Mouse (Mus musculus) intestine, embryonic 15.5 days (tissue): ENCODE measurements around the gene Rpl39l. TPM values are rescaled to one million over a fixed set of nuclear protein-coding genes. Genes with fewer than 3 reads are reported as not detected.
"Not testable (repeated sequence)": the region's sequence is repeated elsewhere in the genome, so short reads cannot be mapped to it uniquely, and the experiment has no call there.

Source experiments
- ATAC-seq: fragments of 200-750 bp; cut with Nextera tagmentation; 2 replicates; pipeline ENCODE4 v1.8.0; 2017; ENCODE audit warnings: moderate TSS enrichment, moderate library complexity
- H3K27ac ChIP-seq: fragments of 300-500 bp; sonication (generic); 2 replicates; pipeline ENCODE4 v1.5.1; 2015; ENCODE audit warnings: mild to moderate bottlenecking, inconsistent platforms
- H3K27me3 ChIP-seq: fragments of 300-500 bp; sonication (generic); replicated peaks from 2 replicates; pipeline ENCODE4 v1.6.1; 2015; ENCODE audit warnings: inconsistent platforms
- H3K36me3 ChIP-seq: fragments of 300-500 bp; sonication (generic); 2 replicates; pipeline ENCODE4 v1.6.1; 2015; ENCODE audit warnings: inconsistent platforms
- H3K4me1 ChIP-seq: fragments of 300-500 bp; sonication (generic); replicated peaks from 2 replicates; pipeline ENCODE4 v1.6.1; 2015; ENCODE audit warnings: inconsistent platforms
- H3K4me2 ChIP-seq: fragments of 300-500 bp; sonication (generic); replicated peaks from 2 replicates; pipeline ENCODE4 v1.6.1; 2015; ENCODE audit warnings: mild to moderate bottlenecking, inconsistent platforms
- H3K4me3 ChIP-seq: fragments of 300-500 bp; sonication (generic); replicated peaks from 2 replicates; pipeline ENCODE4 v1.5.1; 2015; ENCODE audit warnings: inconsistent platforms
- H3K9ac ChIP-seq: fragments of 300-500 bp; sonication (generic); 2 replicates; pipeline ENCODE4 v1.6.1; 2015; ENCODE audit warnings: inconsistent platforms
- H3K9me3 ChIP-seq: fragments of 300-500 bp; sonication (generic); 2 replicates; pipeline ENCODE4 v1.6.1; 2016; ENCODE audit warnings: inconsistent platforms
- WGBS: fragments of 180-500 bp; shearing (Covaris S2); methylation state at CpG from one replicate; pipeline ENCODE4 v1.1.7; 2015; 5-methylcytosine and 5-hydroxymethylcytosine counted together
- polyA plus RNA-seq: library from polyadenylated mRNA; unstranded; fragments of >200 nt; fragmentation: Nextera tagmentation; extraction: Ambion mirVana; gene quantifications from 2 replicates; pipeline ENCODE4 v1.2.1, GENCODE M21; 2015

Rpl39l gene
- not detected in 2 replicates for polyA plus RNA-seq

- WGBS: 88% methylated on average over 22 of the region's 22 CpGs
- Histone ChIP-seq H3K4me1 (no peaks in the 10 kb centered on the region), H3K4me3 (no peak within 1 kb of the TSS), H3K27ac (no peak within 1 kb of the TSS), H3K27me3 (no peaks in the 10 kb centered on the region), H3K36me3 (no peaks in the 10 kb centered on the region), H3K9ac (no peak within 1 kb of the TSS), H3K4me2 (no peak within 1 kb of the TSS), H3K9me3 (no peaks in the 10 kb centered on the region)
- no peak for ATAC-seq
Observed at GRCm38 (mm10) chr16:10170005-10170404, at the start of gene Rpl39l. TSS of gene Rpl39l (plus strand) at chr16:10170226.

GRCm38 (mm10) chr16:10127586-10127985 is 42.4 kb upstream of the Rpl39l start:
- H3K4me1 ChIP-seq: no peaks in the 10 kb centered on the region
- no peak overlapping the region for H3K4me2 ChIP-seq

GRCm38 (mm10) chr16:10129052-10129911 is 40.7 kb upstream of the Rpl39l start:
- 62% methylated on average over 2 of the region's 2 CpGs for WGBS
- Histone ChIP-seq H3K4me1 (no peaks in the 10 kb centered on the region), H3K9me3 (no peaks in the 10 kb centered on the region), H3K4me3 (no peak overlapping the region), H3K27ac (no peak overlapping the region), H3K27me3 (no peaks in the 10 kb centered on the region), H3K4me2 (no peak overlapping the region), H3K9ac (no peak overlapping the region), H3K36me3 (no peaks in the 10 kb centered on the region)
- ATAC-seq: peak; percentile 82

More at GRCm38 (mm10) chr16:10127586-10127985, 42.4 kb upstream of the Rpl39l start:
- H3K9ac ChIP-seq: no peak overlapping the region
- no peak for ATAC-seq
- no peaks in the 10 kb centered on the region for H3K36me3 ChIP-seq
- H3K27ac ChIP-seq: no peak overlapping the region
- no peak overlapping the region for H3K4me3 ChIP-seq
- H3K9me3 ChIP-seq: no peaks in the 10 kb centered on the region
- WGBS: 85% methylated on average over 1 of the region's 1 CpGs
- no peaks in the 10 kb centered on the region for H3K27me3 ChIP-seq

- 39% methylated on average over 2 of the region's 2 CpGs for WGBS
- no peaks in the 10 kb centered on the region for H3K27me3 ChIP-seq
- no peak overlapping the region for H3K9ac ChIP-seq
- no peak for ATAC-seq
- no peaks in the 10 kb centered on the region for H3K36me3 ChIP-seq
- no peaks in the 10 kb centered on the region for H3K4me1 ChIP-seq
- no peaks in the 10 kb centered on the region for H3K9me3 ChIP-seq
- H3K4me2 ChIP-seq: no peak overlapping the region
- H3K27ac ChIP-seq: no peak overlapping the region
- no peak overlapping the region for H3K4me3 ChIP-seq
Observed at GRCm38 (mm10) chr16:10143166-10143565, 26.9 kb upstream of the Rpl39l start.

- H3K9ac ChIP-seq: no peak overlapping the region
- ATAC-seq: no peak
- no peaks in the 10 kb centered on the region for H3K27me3 ChIP-seq
- H3K36me3 ChIP-seq: no peaks in the 10 kb centered on the region
- H3K9me3 ChIP-seq: no peaks in the 10 kb centered on the region
- WGBS: 95% methylated on average over 5 of the region's 5 CpGs
- H3K4me2 ChIP-seq: no peak overlapping the region
- H3K4me1 ChIP-seq: no peaks in the 10 kb centered on the region
- no peak overlapping the region for H3K4me3 ChIP-seq
- H3K27ac ChIP-seq: no peak overlapping the region
Observed at GRCm38 (mm10) chr16:10147401-10147800, 22.6 kb upstream of the Rpl39l start.

GRCm38 (mm10) chr16:10169123-10169905 is 712 bp upstream of the Rpl39l start:
- no peaks in the 10 kb centered on the region for H3K9me3 ChIP-seq
- H3K9ac ChIP-seq: no peak overlapping the region
- WGBS: 86% methylated on average over 8 of the region's 8 CpGs
- H3K27ac ChIP-seq: no peak overlapping the region
- no peak overlapping the region for H3K4me2 ChIP-seq
- H3K4me3 ChIP-seq: no peak overlapping the region
- no peak for ATAC-seq
- no peaks in the 10 kb centered on the region for H3K4me1 ChIP-seq
- no peaks in the 10 kb centered on the region for H3K36me3 ChIP-seq
- no peaks in the 10 kb centered on the region for H3K27me3 ChIP-seq

GRCm38 (mm10) chr16:10171276-10171675 is 1.2 kb downstream of the Rpl39l start:
- Histone ChIP-seq H3K4me3 (no peak overlapping the region), H3K4me1 (no peaks in the 10 kb centered on the region), H3K27ac (no peak overlapping the region), H3K27me3 (no peaks in the 10 kb centered on the region), H3K9me3 (no peaks in the 10 kb centered on the region), H3K36me3 (no peaks in the 10 kb centered on the region), H3K9ac (no peak overlapping the region), H3K4me2 (no peak overlapping the region)
- ATAC-seq: no peak
- WGBS: 85% methylated on average over 4 of the region's 4 CpGs

GRCm38 (mm10) chr16:10172179-10172820 is 2.3 kb downstream of the Rpl39l start:
- 87% methylated on average over 3 of the region's 3 CpGs for WGBS
- no peak overlapping the region for H3K9ac ChIP-seq
- no peaks in the 10 kb centered on the region for H3K4me1 ChIP-seq
- H3K36me3 ChIP-seq: no peaks in the 10 kb centered on the region
- ATAC-seq: no peak
- H3K4me3 ChIP-seq: no peak overlapping the region
- H3K9me3 ChIP-seq: no peaks in the 10 kb centered on the region
- H3K27ac ChIP-seq: no peak overlapping the region
- no peaks in the 10 kb centered on the region for H3K27me3 ChIP-seq
- H3K4me2 ChIP-seq: no peak overlapping the region

GRCm38 (mm10) chr16:10187461-10187860 is 17.4 kb downstream of the Rpl39l start:
- H3K4me3 ChIP-seq, H3K36me3 ChIP-seq: not testable (repeated sequence)
- 96% methylated on average over 10 of the region's 10 CpGs for WGBS

GRCm38 (mm10) chr16:10192679-10193506 is 22.9 kb downstream of the Rpl39l start, which contains the start of gene Atf7ip2:
TSS of gene Atf7ip2 (plus strand) at chr16:10192712.
- no peaks in the 10 kb centered on the region for H3K27me3 ChIP-seq
- peak; percentile 100 for ATAC-seq
- no peak within 1 kb of the TSS for H3K27ac ChIP-seq
- H3K4me2 ChIP-seq: peak within 1 kb of the TSS; percentile 98
- H3K9me3 ChIP-seq: no peaks in the 10 kb centered on the region
- peak within 1 kb of the TSS; percentile 59 for H3K4me3 ChIP-seq
- peak within 1 kb of the TSS; percentile 56 for H3K9ac ChIP-seq
- H3K4me1 ChIP-seq: no peaks in the 10 kb centered on the region
- under 1% methylated on average over 63 of the region's 63 CpGs for WGBS
- H3K36me3 ChIP-seq: no peaks in the 10 kb centered on the region

More at GRCm38 (mm10) chr16:10187461-10187860, 17.4 kb downstream of the Rpl39l start:
- not testable (repeated sequence) for H3K9me3 ChIP-seq, H3K4me1 ChIP-seq, H3K27ac ChIP-seq, H3K27me3 ChIP-seq, H3K9ac ChIP-seq, H3K4me2 ChIP-seq, ATAC-seq

- no peak overlapping the region for H3K4me3 ChIP-seq
- no peaks in the 10 kb centered on the region for H3K4me1 ChIP-seq
- H3K9ac ChIP-seq: no peak overlapping the region
- no peak overlapping the region for H3K4me2 ChIP-seq
- no peaks in the 10 kb centered on the region for H3K27me3 ChIP-seq
- H3K36me3 ChIP-seq: no peaks in the 10 kb centered on the region
- no peaks in the 10 kb centered on the region for H3K9me3 ChIP-seq
- no peak overlapping the region for H3K27ac ChIP-seq
- no peak for ATAC-seq
- 77% methylated on average over 1 of the region's 1 CpGs for WGBS
Observed at GRCm38 (mm10) chr16:10208777-10209176, 38.8 kb downstream of the Rpl39l start.
